Mouse (Mus musculus): Measurements from ENCODE around the gene Vmn1r206.
"Not testable (repeated sequence)": the region's sequence is repeated elsewhere in the genome, so short reads cannot be mapped to it uniquely, and the experiment has no call there.

The Vmn1r206 gene

DNA sequence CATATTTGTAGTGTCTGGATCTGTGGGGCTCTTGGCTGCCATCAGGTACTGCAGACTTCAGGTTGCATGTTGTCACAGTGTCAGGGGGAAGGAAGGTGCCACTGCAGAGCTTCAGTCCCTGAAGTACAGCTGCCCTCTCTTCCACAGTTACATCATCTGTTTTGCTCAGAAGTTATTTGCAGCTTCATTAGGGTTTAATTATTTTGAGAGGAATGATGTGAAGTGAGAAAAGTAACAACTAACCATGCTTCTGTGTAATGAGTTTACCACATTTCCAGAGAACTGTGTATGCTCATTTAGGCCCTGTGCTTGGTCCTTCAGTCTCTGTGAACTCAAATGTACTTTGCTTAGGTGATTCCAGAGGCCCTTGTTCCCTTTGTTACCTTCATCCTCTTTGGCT lies at the start of gene Vmn1r206:
Gene Vmn1r206 (minus strand): TSS at position 101 of the 400 bp plus-strand sequence.
- not testable (repeated sequence) for DNase-seq (ENCODE audit: extremely low spot score, low read depth, low spot score)

DNA sequence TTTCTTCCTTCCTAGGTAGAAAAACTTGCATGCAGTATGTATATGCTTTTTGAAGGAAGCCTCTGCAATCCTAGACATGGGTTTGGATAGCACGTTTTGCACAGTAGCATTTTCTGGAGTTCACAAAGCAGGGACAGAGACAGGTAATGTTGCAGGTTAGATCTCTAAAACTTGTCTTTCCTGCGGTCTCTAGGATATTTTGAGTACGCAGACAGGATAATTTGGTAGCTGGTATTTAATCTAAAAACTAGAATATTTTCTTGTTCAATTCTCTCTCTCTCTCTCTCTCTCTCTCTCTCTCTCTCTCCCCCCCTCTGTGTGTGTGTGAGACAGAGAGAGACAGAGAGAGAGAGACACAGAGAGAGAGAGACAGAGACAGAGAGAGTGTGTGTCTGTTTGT lies 31.2 kb downstream of the Vmn1r206 start, which contains the start of gene Vmn1r205:
Gene Vmn1r205 (minus strand): TSS at position 101 of the 400 bp plus-strand sequence.
- DNase-seq (ENCODE audit: extremely low spot score, low read depth, low spot score), result no peak

DNA sequence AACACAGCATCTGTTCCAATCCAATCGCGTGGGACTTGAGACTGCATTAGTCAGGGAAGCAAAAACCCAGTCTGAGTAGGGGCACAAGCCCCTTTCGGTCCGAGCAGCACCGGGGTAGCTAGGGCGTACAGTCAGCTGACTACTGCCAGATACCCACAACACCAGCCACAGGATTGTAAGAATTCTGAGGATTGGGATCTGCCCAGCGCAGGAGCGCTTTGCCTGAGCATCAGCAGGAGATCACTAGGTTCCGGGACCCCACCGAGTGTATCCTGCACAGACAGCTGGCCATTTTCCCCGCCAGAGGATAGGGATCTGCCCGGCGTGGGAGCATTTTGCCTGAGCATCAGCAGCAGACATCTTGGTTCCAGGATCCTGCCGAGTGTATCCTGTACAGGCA lies 40.7 kb downstream of the Vmn1r206 start:
- not testable (repeated sequence) for DNase-seq (ENCODE audit: extremely low spot score, low read depth, low spot score)

DNA sequence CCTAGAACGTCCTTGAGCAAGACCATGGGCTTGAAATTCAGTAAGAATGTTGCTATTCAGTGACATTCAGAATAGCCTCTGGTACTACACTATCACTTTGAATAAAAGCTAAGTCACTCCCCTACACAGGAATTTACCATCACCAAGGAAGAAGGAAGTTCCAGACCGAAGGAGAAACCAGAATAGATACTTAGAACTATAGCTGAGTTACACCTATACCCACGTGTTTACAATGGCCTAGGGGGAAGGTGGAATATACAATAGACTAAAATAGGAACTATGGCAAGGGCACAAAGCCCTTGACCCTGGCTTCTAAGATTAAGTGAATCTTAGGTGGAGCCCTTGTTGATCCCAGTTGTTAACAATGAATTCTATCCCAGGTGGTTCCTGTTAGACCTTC lies 49.1 kb downstream of the Vmn1r206 start:
- not testable (repeated sequence) for DNase-seq (ENCODE audit: extremely low spot score, low read depth, low spot score)
